Comparison of ENCODE assay signal across 8 mouse cellular contexts in genomic region chr14:17659686-17660328, GRCm38 (mm10). TPM values are rescaled to one million over a fixed set of nuclear protein-coding genes. Genes with fewer than 3 reads are reported as not detected.
DNase-seq lines count a peak whose midpoint lies in the region; ATAC-seq and TF ChIP-seq lines count a peak whose summit lies in the region.

TSS of gene Thrb (plus strand) at chr14:17660261.

- no peaks in the 10 kb centered on the region; the same call in 1 of the 2 replicates for H3K4me1 ChIP-seq in cortical plate, adult 2 months (ENCODE audit: control insufficient read depth, insufficient read depth, low read length)
- no peaks in the 10 kb centered on the region for H3K4me1 ChIP-seq in heart, adult 2 months (ENCODE audit: control insufficient read depth, insufficient read depth, low read length)
- H3K4me1 ChIP-seq in limb, embryonic 10.5 days, result peaks cover 21% of the 10 kb centered on the region
- H3K4me1 ChIP-seq in midbrain, embryonic 10.5 days, result peaks cover 27% of the 10 kb centered on the region
- H3K4me1 ChIP-seq in stomach, embryonic 15.5 days, result peaks cover 10% of the 10 kb centered on the region

- no peaks in the 10 kb centered on the region for H3K9me3 ChIP-seq in limb, embryonic 10.5 days (replicated peaks)
- no peaks in the 10 kb centered on the region for H3K9me3 ChIP-seq in midbrain, embryonic 10.5 days (replicated peaks)
- H3K9me3 ChIP-seq in stomach, embryonic 15.5 days, result no peaks in the 10 kb centered on the region

- no peaks in the 10 kb centered on the region for H3K79me2 ChIP-seq in heart, adult 2 months (replicated peaks; ENCODE audit: control insufficient read depth, insufficient read depth, low read length)

- TF ChIP-seq EP300 in heart, adult 2 months (IDR thresholded peaks at IDR 0.05; ENCODE audit: insufficient read depth, low read depth, low read length), result no peak

- no peak for DNase-seq in urinary bladder, adult 2 months (ENCODE audit: low spot score)
- no peak for DNase-seq in urinary bladder, postnatal 10 days (ENCODE audit: low spot score)
- peak; percentile 39 to 40 for DNase-seq in heart, adult 2 months
- DNase-seq in kidney, adult 11 months, result peak; percentile 56
- DNase-seq in limb, embryonic 10.5 days (ENCODE audit: low spot score), result peak; percentile 44
- no peak for DNase-seq in midbrain, embryonic 10.5 days (ENCODE audit: low spot score)

- no peak for TF ChIP-seq POLR2A in cortical plate, adult 2 months (IDR thresholded peaks at IDR 0.05; ENCODE audit: extremely low read depth, insufficient read depth, low read length)
- TF ChIP-seq POLR2A in heart, adult 2 months (IDR thresholded peaks at IDR 0.05; ENCODE audit: insufficient read depth, low read depth, low read length), result no peak

- intact Hi-C loops in heart, adult 2 months (cut with DNase I), result loop anchor here (2.0 to 10.0 kb wide), 4 partner anchors 83 to 505 kb away; no protein-coding TSS in a partner anchor

- H3K27ac ChIP-seq in cortical plate, adult 2 months (ENCODE audit: insufficient read depth, low read length), result peak within 1 kb of the TSS; percentile 99
- peak within 1 kb of the TSS; percentile 91 for H3K27ac ChIP-seq in heart, adult 2 months
- peak within 1 kb of the TSS; percentile 69 for H3K27ac ChIP-seq in limb, embryonic 10.5 days
- peak within 1 kb of the TSS; percentile 78 for H3K27ac ChIP-seq in midbrain, embryonic 10.5 days (replicated peaks)
- H3K27ac ChIP-seq in stomach, embryonic 15.5 days, result peak within 1 kb of the TSS; percentile 33; the same call in 1 of the 2 replicates

- no peaks in the 10 kb centered on the region; the same call in 1 of the 2 replicates for H3K27me3 ChIP-seq in heart, adult 2 months (ENCODE audit: control insufficient read depth, insufficient read depth, low read length)
- H3K27me3 ChIP-seq in limb, embryonic 10.5 days (ENCODE audit: low read depth, poor library complexity, severe bottlenecking), result peaks cover 42% of the 10 kb centered on the region
- peaks cover 32% of the 10 kb centered on the region for H3K27me3 ChIP-seq in midbrain, embryonic 10.5 days (ENCODE audit: low read depth, poor library complexity, severe bottlenecking)
- H3K27me3 ChIP-seq in stomach, embryonic 15.5 days (replicated peaks), result 0 out of 2 replicates have a peak, but pooled peaks cover 5% of the 10 kb centered on the region

- H3K4me3 ChIP-seq in cortical plate, adult 2 months (ENCODE audit: insufficient read depth, low read length), result peak within 1 kb of the TSS; percentile 94
- peak within 1 kb of the TSS; percentile 82 for H3K4me3 ChIP-seq in heart, adult 2 months
- peak within 1 kb of the TSS; percentile 70 for H3K4me3 ChIP-seq in limb, embryonic 10.5 days
- H3K4me3 ChIP-seq in midbrain, embryonic 10.5 days, result peak within 1 kb of the TSS; percentile 73
- peak within 1 kb of the TSS; percentile 73 for H3K4me3 ChIP-seq in stomach, embryonic 15.5 days (replicated peaks)

- peak; percentile 13 for ATAC-seq in stomach, embryonic 15.5 days (ENCODE audit: insufficient read depth, low FRiP score, low read depth)

- no peak for TF ChIP-seq CTCF in cortical plate, adult 2 months (IDR thresholded peaks at IDR 0.05; ENCODE audit: extremely low read depth, insufficient read depth, low read length)
- no peak for TF ChIP-seq CTCF in heart, adult 2 months (IDR thresholded peaks at IDR 0.05)

- under 1% methylated on average over 23 of the region's 23 CpGs for WGBS in heart, adult 2 months
- WGBS in limb, embryonic 10.5 days, result under 1% methylated on average over 23 of the region's 23 CpGs
- under 1% methylated on average over 22 of the region's 23 CpGs for WGBS in midbrain, embryonic 10.5 days
- 1% methylated on average over 23 of the region's 23 CpGs for WGBS in stomach, embryonic 15.5 days

- peaks cover 4% of the 10 kb centered on the region for H3K36me3 ChIP-seq in heart, adult 2 months (ENCODE audit: control insufficient read depth, insufficient read depth, low read length)
- no peaks in the 10 kb centered on the region for H3K36me3 ChIP-seq in limb, embryonic 10.5 days
- no peaks in the 10 kb centered on the region for H3K36me3 ChIP-seq in midbrain, embryonic 10.5 days
- no peaks in the 10 kb centered on the region for H3K36me3 ChIP-seq in stomach, embryonic 15.5 days

- peak within 1 kb of the TSS; percentile 77 for H3K9ac ChIP-seq in heart, adult 2 months (ENCODE audit: low read depth, low read length)
- peak within 1 kb of the TSS; percentile 37 for H3K9ac ChIP-seq in stomach, embryonic 15.5 days

- peak within 1 kb of the TSS; percentile 99 for H3K4me2 ChIP-seq in stomach, embryonic 15.5 days

RNA-seq across cellular contexts. Expression of gene Thrb, which starts in this region (rescaled TPM):
- 11.8 and 11.9 TPM in 2 replicates for polyA plus RNA-seq in urinary bladder, adult 2 months (2012; rRNA removed)
- polyA plus RNA-seq in cortical plate, adult 2 months (2012; rRNA removed), result 26.6 and 27.3 TPM in 2 replicates
- total RNA-seq in heart, adult 2 months (2021), result 10 to 100 TPM; 27.5 to 28.1 TPM
- polyA plus RNA-seq in heart, adult 2 months (2012; rRNA removed), result 7.7 and 10.6 TPM in 2 replicates
- 0.23 and 0.38 TPM in 2 replicates for polyA plus RNA-seq in limb, embryonic 10.5 days (2016; fragmentation: Nextera tagmentation; extraction: Ambion mirVana)
- 1.1 and 1.3 TPM in 2 replicates for polyA plus RNA-seq in midbrain, embryonic 10.5 days (2016; fragmentation: Nextera tagmentation; extraction: Ambion mirVana)
- polyA plus RNA-seq in stomach, embryonic 15.5 days (2015; fragmentation: Nextera tagmentation; extraction: Ambion mirVana), result 2.8 and 3.3 TPM in 2 replicates

Comparison
In these comparisons a context has a peak if more than half of its experiments do, and no peak if none do; other contexts are left out.
1. Peak in DNase-seq, H3K4me3 ChIP-seq and H3K27ac ChIP-seq in limb, embryonic 10.5 days; RNA of the gene not detected or under 1 TPM.
2. DNase-seq: peak in heart, adult 2 months (2 of 2) and kidney, adult 11 months (single experiment); none in urinary bladder, adult 2 months (single experiment), urinary bladder, postnatal 10 days (single experiment) and midbrain, embryonic 10.5 days (single experiment).
3. H3K27ac ChIP-seq: peak in every context shown above with its lines; median percentile 99 in cortical plate, adult 2 months; 91 in heart, adult 2 months; 78 in midbrain, embryonic 10.5 days; 69 in limb, embryonic 10.5 days; 33 in stomach, embryonic 15.5 days.
4. Peak in every context shown above with its lines, with median percentiles within 50 percentile points of each other: H3K4me3 ChIP-seq.